Mouse (Mus musculus): ENCODE results near the gene Kctd12. TPM values are rescaled to one million over a fixed set of nuclear protein-coding genes. Genes with fewer than 3 reads are reported as not detected.

The Kctd12 gene
- total RNA-seq, 2 experiments from 2014 or later, result 115 to 119 TPM

DNA sequence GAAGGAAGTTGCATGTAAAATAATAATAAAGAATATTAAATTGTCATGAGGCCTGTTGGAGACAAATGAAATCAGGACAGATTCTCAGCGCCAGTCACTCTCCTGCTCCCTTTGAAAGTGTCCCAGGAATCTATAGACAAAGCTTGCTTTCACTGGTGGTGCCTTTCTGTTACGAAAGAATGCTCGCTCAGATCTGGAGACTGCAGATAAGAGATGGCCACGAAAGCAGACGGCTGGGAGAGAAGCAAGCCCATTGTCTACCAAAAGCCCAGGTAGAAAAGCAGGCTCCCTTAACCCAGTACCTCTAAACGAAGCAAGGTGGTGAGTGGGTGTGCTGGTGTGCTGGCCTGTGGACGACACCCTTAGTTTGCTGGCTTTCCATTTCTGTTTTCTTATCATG is 16.2 kb downstream of the Kctd12 start:
- no peak for DNase-seq (ENCODE audit: extremely low spot score in 1 of 2, low spot score in 1 of 2)

DNA sequence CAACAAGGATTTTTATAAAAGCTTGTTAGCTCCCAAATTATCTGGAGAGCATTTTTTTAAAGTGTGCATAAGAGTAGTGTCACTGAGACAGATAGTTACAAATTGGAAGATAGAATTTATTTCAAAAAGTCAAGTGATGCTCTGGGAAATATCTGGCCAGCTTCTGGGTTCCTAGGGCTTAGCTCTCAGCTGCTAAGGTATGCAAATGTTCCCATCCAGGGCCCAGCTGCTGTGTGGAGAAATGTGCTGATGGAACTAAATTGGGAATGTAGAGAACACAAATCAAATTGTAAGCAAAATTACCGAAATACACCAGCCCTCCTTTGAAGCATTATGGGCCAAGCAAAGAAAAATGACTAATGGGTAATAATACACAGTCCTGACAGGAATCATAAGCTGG is 16.6 kb downstream of the Kctd12 start:
- no peak for DNase-seq (ENCODE audit: extremely low spot score in 1 of 2, low spot score in 1 of 2)

- DNase-seq (ENCODE audit: extremely low spot score in 1 of 2, low spot score in 1 of 2), result no peak
These were observed 20.4 kb downstream of the Kctd12 start for GRCm38 (mm10) chr14:102962019-102962418.

- DNase-seq (ENCODE audit: extremely low spot score in 1 of 2, low spot score in 1 of 2), result no peak
These were observed 28.9 kb downstream of the Kctd12 start for GRCm38 (mm10) chr14:102953511-102953910.

DNA sequence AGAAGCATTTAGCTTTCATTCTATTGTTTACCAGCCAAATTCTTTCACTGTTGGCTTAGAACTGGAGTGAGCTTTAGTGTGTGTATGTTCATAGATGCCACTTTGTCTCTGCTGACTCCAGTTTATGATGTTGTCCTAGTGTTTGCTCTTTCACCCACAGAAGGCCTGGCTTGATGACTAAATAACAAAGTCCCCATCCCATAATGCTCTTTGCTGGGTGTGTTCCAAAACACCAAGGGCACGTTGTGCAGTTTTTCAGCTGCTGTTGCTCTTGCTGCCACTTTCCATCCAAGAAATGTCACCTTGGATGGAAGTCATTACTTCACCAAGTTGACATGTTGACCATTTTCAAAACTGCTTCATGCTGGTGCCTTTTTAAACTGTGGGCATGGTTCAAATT is 30.5 kb downstream of the Kctd12 start:
- DNase-seq (ENCODE audit: extremely low spot score in 1 of 2, low spot score in 1 of 2), result no peak

DNA sequence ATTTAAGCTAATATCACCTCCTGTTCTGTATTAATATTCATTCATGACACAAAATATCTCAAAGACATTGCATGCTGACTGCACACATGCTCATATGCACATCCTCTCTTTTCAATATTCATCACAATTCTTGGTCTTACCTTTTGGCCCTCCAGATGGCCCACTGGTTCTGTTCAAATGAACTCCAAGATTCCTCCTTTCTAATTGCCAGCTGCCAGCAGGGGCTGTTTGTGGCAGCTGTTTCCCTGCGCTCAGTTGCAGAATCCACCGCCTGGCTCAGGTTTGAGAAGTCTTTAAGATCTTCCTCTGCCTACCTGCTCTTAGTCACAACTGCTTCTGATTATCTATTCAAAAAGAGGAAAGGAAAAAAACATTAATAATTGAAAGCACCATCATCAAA is 34.6 kb downstream of the Kctd12 start:
- no peak for DNase-seq (ENCODE audit: extremely low spot score in 1 of 2, low spot score in 1 of 2)

DNA sequence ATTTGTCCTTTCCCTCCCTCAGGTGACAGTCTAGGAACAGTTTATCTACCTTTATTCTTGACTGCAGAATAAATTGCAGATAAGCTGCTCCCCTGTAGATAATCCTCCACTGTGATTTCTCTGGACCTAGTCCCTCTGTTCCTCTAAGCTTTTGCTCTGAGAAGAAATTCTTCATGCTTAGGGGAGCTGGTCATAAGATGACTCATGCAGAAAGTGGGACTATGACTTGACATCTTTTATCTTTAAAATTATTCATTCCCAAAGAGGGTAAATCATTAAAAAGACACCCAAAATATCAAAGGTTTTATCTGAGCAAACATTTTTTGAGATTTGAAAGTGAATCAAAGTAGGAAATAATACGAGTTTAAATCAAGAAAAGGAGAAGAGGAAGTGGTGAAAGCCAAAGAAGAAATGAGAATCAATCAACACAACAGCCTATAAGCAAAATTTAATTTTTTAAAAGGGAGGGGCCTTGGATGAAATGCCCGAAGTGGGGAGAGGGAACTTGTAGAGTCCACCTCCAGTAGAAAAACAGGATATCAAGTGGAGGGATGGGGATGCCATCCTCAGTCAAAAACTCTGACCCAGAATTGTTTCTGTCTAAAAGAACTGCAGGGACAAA is 40.1 kb downstream of the Kctd12 start:
- no peak for DNase-seq (ENCODE audit: extremely low spot score in 1 of 2, low spot score in 1 of 2)

- no peak for DNase-seq (ENCODE audit: extremely low spot score in 1 of 2, low spot score in 1 of 2)
These were observed 47.6 kb downstream of the Kctd12 start for GRCm38 (mm10) chr14:102934878-102935277.

GRCm38 (mm10) chr14:102930933-102931332 is 51.5 kb downstream of the Kctd12 start:
- no peak for DNase-seq (ENCODE audit: extremely low spot score in 1 of 2, low spot score in 1 of 2)

- no peak for DNase-seq (ENCODE audit: extremely low spot score in 1 of 2, low spot score in 1 of 2)
These were observed 52.9 kb downstream of the Kctd12 start for GRCm38 (mm10) chr14:102929545-102929944.

- no peak for DNase-seq (ENCODE audit: extremely low spot score in 1 of 2, low spot score in 1 of 2)
These were observed 54.5 kb downstream of the Kctd12 start for GRCm38 (mm10) chr14:102927847-102928466.

Small RNA genes within 50 kb of the gene (microRNA-seq; reads per million reads assigned to microRNA genes)
- gene Mir5130, result 3.3 to 3.4 reads per million in 2 experiments

Other genes starting within 250 kb of the Kctd12 start
- gene Acod1, start 64.3 kb upstream of the Kctd12 start, total RNA-seq (2021), result under 1 TPM in 1 of 2 experiments, not detected in 1; 0.10 TPM
- 10 to 100 TPM in 1 of 2 experiments, 1 to 10 TPM in 1; 9.6 to 10.3 TPM for gene Cln5, start 87.6 kb upstream of the Kctd12 start, total RNA-seq (2021)
- 10 to 100 TPM; 87.7 to 93.2 TPM for gene Fbxl3, start 116.9 kb upstream of the Kctd12 start, total RNA-seq (2021)